Mouse (Mus musculus): ENCODE data around the gene Vmn1r62. TPM values are rescaled to one million over a fixed set of nuclear protein-coding genes. Genes with fewer than 3 reads are reported as not detected.
"Not testable (repeated sequence)": the region's sequence is repeated elsewhere in the genome, so short reads cannot be mapped to it uniquely, and the experiment has no call there.

The Vmn1r62 gene
- not detected in 2 replicates for total RNA-seq (2014; fragmentation: Nextera tagmentation)
- 0.06 and 0.16 TPM in 2 replicates for total RNA-seq (2017)
- polyA plus RNA-seq (2012): not detected in 2 replicates

- not testable (repeated sequence) for H3K27me3 ChIP-seq (ENCODE audit: insufficient read depth, low read length); H3K9me3 ChIP-seq (replicated peaks); DNase-seq (ENCODE audit: low spot score); H3K4me1 ChIP-seq (ENCODE audit: insufficient read depth, low read depth, low read length); ATAC-seq (ENCODE audit: extremely low read depth, insufficient number of reproducible peaks, low FRiP score, poor library complexity, severe bottlenecking); H3K4me3 ChIP-seq (ENCODE audit: low read depth, low read length); H3K36me3 ChIP-seq (replicated peaks)
Measured at GRCm38 (mm10) chr7:5673331-5673730, at the start of gene Vmn1r62. Gene Vmn1r62 (plus strand): TSS chr7:5673631.

Other genes starting within 250 kb of the Vmn1r62 start
- not detected in 2 replicates for gene Vmn1r59, start 216.9 kb upstream of the Vmn1r62 start, total RNA-seq (2014; fragmentation: Nextera tagmentation)
- 0.29 and 0.33 TPM in 2 replicates for gene Vmn1r59, start 216.9 kb upstream of the Vmn1r62 start, total RNA-seq (2017)
- not detected in 2 replicates for gene Vmn1r59, start 216.9 kb upstream of the Vmn1r62 start, polyA plus RNA-seq (2012)
- not detected in 2 replicates for gene Vmn2r28, start 179.7 kb upstream of the Vmn1r62 start, total RNA-seq (2014; fragmentation: Nextera tagmentation)
- gene Vmn2r28, start 179.7 kb upstream of the Vmn1r62 start, total RNA-seq (2017): 0.06 and 0.16 TPM in 2 replicates
- not detected in 2 replicates for gene Vmn2r28, start 179.7 kb upstream of the Vmn1r62 start, polyA plus RNA-seq (2012)
- not detected in 2 replicates for gene Vmn1r60, start 126.3 kb upstream of the Vmn1r62 start, total RNA-seq (2014; fragmentation: Nextera tagmentation)
- 0.23 and 0.44 TPM in 2 replicates for gene Vmn1r60, start 126.3 kb upstream of the Vmn1r62 start, total RNA-seq (2017)
- gene Vmn1r60, start 126.3 kb upstream of the Vmn1r62 start, polyA plus RNA-seq (2012): not detected in 2 replicates
- not detected in 2 replicates for gene Vmn1r61, start 60.3 kb upstream of the Vmn1r62 start, total RNA-seq (2014; fragmentation: Nextera tagmentation)
- gene Vmn1r61, start 60.3 kb upstream of the Vmn1r62 start, total RNA-seq (2017): 0.11 and 0.17 TPM in 2 replicates
- not detected in 2 replicates for gene Vmn1r61, start 60.3 kb upstream of the Vmn1r62 start, polyA plus RNA-seq (2012)
- gene Vmn1r63, start 131.8 kb downstream of the Vmn1r62 start, total RNA-seq (2014; fragmentation: Nextera tagmentation): not detected in 2 replicates
- 0.06 TPM in 1 of 2 replicates, not detected in the other for gene Vmn1r63, start 131.8 kb downstream of the Vmn1r62 start, total RNA-seq (2017)
- gene Vmn1r63, start 131.8 kb downstream of the Vmn1r62 start, polyA plus RNA-seq (2012): not detected in 2 replicates
- not detected in 2 replicates for gene Vmn1r64, start 210.9 kb downstream of the Vmn1r62 start, total RNA-seq (2014; fragmentation: Nextera tagmentation)
- gene Vmn1r64, start 210.9 kb downstream of the Vmn1r62 start, total RNA-seq (2017): 0.23 TPM in 1 of 2 replicates, not detected in the other
- not detected in 2 replicates for gene Vmn1r64, start 210.9 kb downstream of the Vmn1r62 start, polyA plus RNA-seq (2012)

Measured in G1E (cell line).